10 mouse cellular contexts compared by ENCODE assay signal in genomic region chr1:76490719-76491118, GRCm38 (mm10).
DNase-seq lines count a peak whose midpoint lies in the region; ATAC-seq lines count a peak whose summit lies in the region.
"Had no signal": no experiment of that assay in that cellular context is flagged by ENCODE, and none has a peak within 500 bp of the region (broad histone marks: within the 10 kb centered on the region; RNA-seq: fewer than 3 reads in every experiment).

No protein-coding gene starts in this region.

- no peaks in the 10 kb centered on the region for H3K36me3 ChIP-seq in lung, embryonic 16.5 days (ENCODE audit: control insufficient read depth, insufficient read depth, low read length)
- H3K36me3 ChIP-seq in hindbrain, embryonic 13.5 days, result no peaks in the 10 kb centered on the region

- WGBS in lung, embryonic 16.5 days, result 42% methylated on average over 7 of the region's 7 CpGs
- WGBS in hindbrain, embryonic 13.5 days, result 19% methylated on average over 7 of the region's 7 CpGs

- no peak for ATAC-seq in lung, embryonic 16.5 days (ENCODE audit: low read depth)
- ATAC-seq in hindbrain, embryonic 13.5 days (ENCODE audit: low FRiP score), result peak; percentile 75
- ATAC-seq in activated CD4-positive, CD25-positive, alpha-beta regulatory T cell, adult 4 months, result no peak

- peak; percentile 33 to 48 for DNase-seq in cerebellum, postnatal 14 days
- no peak for DNase-seq in cerebellum, postnatal 36 days
- no peak for DNase-seq in lung, postnatal 25 days (ENCODE audit: low spot score)
- DNase-seq in retina, postnatal 7 days (ENCODE audit: low read depth, low spot score), result peak; percentile 21
- DNase-seq in right cerebral cortex, postnatal 25 days, result no peak
- DNase-seq: cerebellum, adult 2 months had no signal

- peaks cover 5% of the 10 kb centered on the region; the same call in 1 of the 2 replicates for H3K4me1 ChIP-seq in lung, embryonic 16.5 days (replicated peaks; ENCODE audit: control insufficient read depth, insufficient read depth, low read length)
- H3K4me1 ChIP-seq in hindbrain, embryonic 13.5 days (replicated peaks), result peaks cover 30% of the 10 kb centered on the region

- H3K9me3 ChIP-seq in lung, embryonic 16.5 days (ENCODE audit: control insufficient read depth, low read length), result no peaks in the 10 kb centered on the region
- no peaks in the 10 kb centered on the region for H3K9me3 ChIP-seq in hindbrain, embryonic 13.5 days

- H3K27ac ChIP-seq in lung, embryonic 16.5 days (ENCODE audit: low read length), result no peak overlapping the region
- H3K27ac ChIP-seq in hindbrain, embryonic 13.5 days, result peak overlapping the region; percentile 78
- H3K27ac ChIP-seq: macrophage had no signal

- H3K9ac ChIP-seq in lung, embryonic 16.5 days (ENCODE audit: low read length), result no peak overlapping the region
- no peak overlapping the region for H3K9ac ChIP-seq in hindbrain, embryonic 13.5 days

- H3K27me3 ChIP-seq in lung, embryonic 16.5 days (ENCODE audit: control insufficient read depth, insufficient read depth, low read depth, low read length), result no peaks in the 10 kb centered on the region
- no peaks in the 10 kb centered on the region for H3K27me3 ChIP-seq in hindbrain, embryonic 13.5 days

- H3K4me3 ChIP-seq in lung, embryonic 16.5 days (ENCODE audit: low read length), result no peak overlapping the region
- H3K4me3 ChIP-seq in hindbrain, embryonic 13.5 days, result no peak overlapping the region

- H3K4me2 ChIP-seq in lung, embryonic 16.5 days (ENCODE audit: low read depth, low read length), result 0 out of 2 replicates have a peak overlapping the region, but pooled peaks have one; percentile 3
- peak overlapping the region; percentile 36 for H3K4me2 ChIP-seq in hindbrain, embryonic 13.5 days

Comparison
In these comparisons a context has a peak if more than half of its experiments do, and no peak if none do; other contexts are left out.
1. DNase-seq: peak in cerebellum, postnatal 14 days (2 of 2) and retina, postnatal 7 days (single experiment); none in cerebellum, postnatal 36 days (0 of 2), lung, postnatal 25 days (single experiment) and right cerebral cortex, postnatal 25 days (single experiment).